Mouse (Mus musculus) kidney, postnatal 4 days (tissue): ENCODE data around the gene Ift27.

Source experiments
- DNase-seq, 2 experiments: peaks; one replicate each; pipeline ENCODE4 v3.0.0; 2021; ENCODE audit warnings: mixed read lengths in 2 of 2

The Ift27 gene

GRCm38 (mm10) chr15:78172256-78172898, 1.5 kb downstream of the Ift27 start:
- no peak for DNase-seq

GRCm38 (mm10) chr15:78171651-78172050, 2.3 kb downstream of the Ift27 start:
- DNase-seq, result no peak

GRCm38 (mm10) chr15:78170708-78171107, 3.2 kb downstream of the Ift27 start:
- DNase-seq, result no peak

GRCm38 (mm10) chr15:78169566-78169965, 4.3 kb downstream of the Ift27 start:
- DNase-seq, result no peak

GRCm38 (mm10) chr15:78165292-78165691, 8.6 kb downstream of the Ift27 start:
- no peak for DNase-seq

GRCm38 (mm10) chr15:78164466-78164865, 9.4 kb downstream of the Ift27 start:
- no peak for DNase-seq

- DNase-seq, result no peak
Observed at GRCm38 (mm10) chr15:78161946-78162345, 12.0 kb downstream of the Ift27 start.

GRCm38 (mm10) chr15:78158335-78158734, 15.6 kb downstream of the Ift27 start:
- no peak for DNase-seq

GRCm38 (mm10) chr15:78157824-78158223, 16.1 kb downstream of the Ift27 start:
- DNase-seq, result no peak

- DNase-seq, result no peak
Observed at GRCm38 (mm10) chr15:78157330-78157729, 16.6 kb downstream of the Ift27 start.

GRCm38 (mm10) chr15:78155421-78155820, 18.5 kb downstream of the Ift27 start:
- DNase-seq, result no peak

- DNase-seq, result peak; percentile 69 to 71
Observed at GRCm38 (mm10) chr15:78153045-78153775, 20.7 kb downstream of the Ift27 start.

GRCm38 (mm10) chr15:78148565-78148964, 25.3 kb downstream of the Ift27 start:
- peak in 1 of 2 experiments; percentile 10 for DNase-seq

- DNase-seq, result no peak
Observed at GRCm38 (mm10) chr15:78140226-78140625, 33.7 kb downstream of the Ift27 start.

GRCm38 (mm10) chr15:78134606-78135005, 39.3 kb downstream of the Ift27 start:
- DNase-seq, result no peak

- no peak for DNase-seq
Observed at GRCm38 (mm10) chr15:78133389-78133788, 40.5 kb downstream of the Ift27 start.

- peak; percentile 100 for DNase-seq
Observed at GRCm38 (mm10) chr15:78119704-78120103, 54.2 kb downstream of the Ift27 start, which contains the start of gene Cacng2. Gene Cacng2, minus strand, starts transcription at chr15:78120028.

- DNase-seq, result no peak
Observed at GRCm38 (mm10) chr15:78119248-78119647, 54.7 kb downstream of the Ift27 start.

- DNase-seq, result no peak
Observed at GRCm38 (mm10) chr15:78118275-78118995, 55.5 kb downstream of the Ift27 start.

- no peak for DNase-seq
Observed at GRCm38 (mm10) chr15:78117731-78118130, 56.2 kb downstream of the Ift27 start.

GRCm38 (mm10) chr15:78116936-78117335, 57.0 kb downstream of the Ift27 start:
- DNase-seq, result no peak

- DNase-seq, result no peak
Observed at GRCm38 (mm10) chr15:78116244-78116643, 57.7 kb downstream of the Ift27 start.
